Mouse (Mus musculus) heart, embryonic 13.5 days (tissue): ENCODE results near the gene Mettl7b. TPM values are rescaled to one million over a fixed set of nuclear protein-coding genes. Genes with fewer than 3 reads are reported as not detected.
A peak's percentile ranks its signal among the peaks of the same experiment; 100 is the strongest.

Experiments used
- ATAC-seq: fragments of 200-750 bp; cut with Nextera tagmentation; 2 replicates; pipeline ENCODE4 v1.8.0; 2017; ENCODE audit warnings: moderate TSS enrichment; ENCODE audit not compliant: insufficient number of reproducible peaks, low FRiP score, low TSS enrichment; ENCODE audit errors: extremely low read depth
- H3K27ac ChIP-seq: fragments of 300-500 bp; sonication (generic); replicated peaks from 2 replicates; pipeline ENCODE4 v1.5.1; 2015; ENCODE audit warnings: moderate library complexity, mild to moderate bottlenecking, inconsistent platforms
- H3K27me3 ChIP-seq: fragments of 300-500 bp; sonication (generic); replicated peaks from 2 replicates; pipeline ENCODE4 v1.6.1; 2015; ENCODE audit warnings: mild to moderate bottlenecking, inconsistent platforms
- H3K36me3 ChIP-seq: fragments of 300-500 bp; sonication (generic); 2 replicates; pipeline ENCODE4 v1.6.1; 2015; ENCODE audit warnings: mild to moderate bottlenecking, inconsistent platforms
- H3K4me1 ChIP-seq: fragments of 300-500 bp; sonication (generic); 2 replicates; pipeline ENCODE4 v1.6.1; 2015; ENCODE audit warnings: inconsistent platforms
- H3K4me2 ChIP-seq: fragments of 300-500 bp; sonication (generic); 2 replicates; pipeline ENCODE4 v1.6.1; 2015; ENCODE audit warnings: inconsistent platforms, mild to moderate bottlenecking, moderate library complexity
- H3K4me3 ChIP-seq: fragments of 300-500 bp; sonication (generic); 2 replicates; pipeline ENCODE4 v1.5.1; 2015; ENCODE audit warnings: moderate library complexity, mild to moderate bottlenecking, inconsistent platforms
- H3K9ac ChIP-seq: fragments of 300-500 bp; sonication (generic); 2 replicates; pipeline ENCODE4 v1.6.1; 2015; ENCODE audit warnings: inconsistent platforms, mild to moderate bottlenecking, moderate library complexity
- H3K9me3 ChIP-seq: fragments of 300-500 bp; sonication (generic); 2 replicates; pipeline ENCODE4 v1.6.1; 2016; ENCODE audit warnings: inconsistent platforms
- WGBS: fragments of 180-500 bp; shearing (Covaris S2); methylation state at CpG from one replicate; pipeline ENCODE4 v1.1.7; 2015; ENCODE audit warnings: mixed read lengths; 5-methylcytosine and 5-hydroxymethylcytosine counted together
- polyA plus RNA-seq: library from polyadenylated mRNA; unstranded; fragments of >200 nt; fragmentation: Nextera tagmentation; extraction: Ambion mirVana; gene quantifications from 2 replicates; pipeline ENCODE4 v1.2.1, GENCODE M21; 2015

The Mettl7b gene
- polyA plus RNA-seq, 1 experiment from 2014 or later, result not detected

DNA sequence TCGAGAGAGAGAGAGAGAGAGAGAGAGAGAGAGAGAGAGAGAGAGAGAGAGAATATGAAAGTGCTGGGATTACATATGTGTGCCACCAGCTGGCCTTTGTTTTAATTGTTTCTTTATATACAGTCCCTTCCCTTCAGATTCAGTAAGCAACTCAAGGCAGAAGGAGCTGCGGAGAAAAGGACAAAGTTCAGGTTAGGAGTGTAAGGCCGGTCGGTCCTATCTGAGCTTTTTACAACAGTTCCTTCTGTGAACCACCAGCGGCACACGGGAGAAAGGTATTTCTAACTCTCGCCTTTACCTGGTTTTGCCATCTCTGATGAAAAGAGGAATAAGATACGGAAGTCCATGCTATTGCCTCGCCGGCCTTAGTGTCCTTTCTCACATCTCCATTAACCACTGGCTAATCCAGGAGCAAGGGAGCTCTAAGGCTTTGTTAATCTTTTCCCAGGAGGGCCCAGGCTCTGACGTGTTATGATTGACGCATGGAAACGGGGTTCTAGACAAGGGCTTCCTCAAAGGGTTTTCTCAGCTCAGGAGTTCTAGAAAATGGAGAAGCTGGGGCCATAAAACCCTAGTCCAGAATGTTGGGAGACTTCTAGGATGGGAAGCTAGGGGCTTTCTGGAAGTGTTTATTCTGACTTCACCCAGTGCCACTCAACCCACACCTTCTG lies 51.9 kb downstream of the Mettl7b start:
- Histone ChIP-seq H3K4me1 (peaks cover 38% of the 10 kb centered on the region), H3K4me2 (peak overlapping the region; percentile 79), H3K27ac (peak overlapping the region; percentile 94), H3K4me3 (peak overlapping the region; percentile 95), H3K27me3 (no peaks in the 10 kb centered on the region), H3K9ac (peak overlapping the region; percentile 99), H3K36me3 (peaks cover 27% of the 10 kb centered on the region), H3K9me3 (no peaks in the 10 kb centered on the region)
- ATAC-seq, result no peak
- 61% methylated on average over 13 of the region's 13 CpGs for WGBS

Other genes with a start within 250 kb of the Mettl7b start
- gene Dgka, start 216.1 kb downstream of the Mettl7b start, polyA plus RNA-seq, result 4.8 and 5.0 TPM in 2 replicates
- 22.1 and 22.7 TPM in 2 replicates for gene Pym1, start 213.1 kb downstream of the Mettl7b start, polyA plus RNA-seq
- gene Mmp19, start 170.1 kb downstream of the Mettl7b start, polyA plus RNA-seq, result 0.87 and 1.1 TPM in 2 replicates
- gene Dnajc14, start 156.9 kb downstream of the Mettl7b start, polyA plus RNA-seq, result 35.3 and 38.8 TPM in 2 replicates
- gene Tmem198b, start 156.6 kb downstream of the Mettl7b start, polyA plus RNA-seq, result 18.7 and 19.0 TPM in 2 replicates
- gene Sarnp, start 143.7 kb downstream of the Mettl7b start, polyA plus RNA-seq, result 164 and 175 TPM in 2 replicates
- gene Ormdl2, start 139.3 kb downstream of the Mettl7b start, polyA plus RNA-seq, result 47.2 and 50.0 TPM in 2 replicates
- 2.8 and 3.6 TPM in 2 replicates for gene Gdf11, start 69.3 kb downstream of the Mettl7b start, polyA plus RNA-seq
- 370 and 426 TPM in 2 replicates for gene Cd63, start 60.0 kb downstream of the Mettl7b start, polyA plus RNA-seq
- 8.9 and 10.3 TPM in 2 replicates for gene Rdh5, start 38.1 kb downstream of the Mettl7b start, polyA plus RNA-seq
- gene Bloc1s1, start 37.0 kb downstream of the Mettl7b start, polyA plus RNA-seq, result 199 and 223 TPM in 2 replicates
- 2.4 and 2.9 TPM in 2 replicates for gene Itga7, start 27.2 kb downstream of the Mettl7b start, polyA plus RNA-seq
- not detected in 2 replicates for gene Olfr9, start 28.4 kb upstream of the Mettl7b start, polyA plus RNA-seq
- gene Olfr763, start 49.8 kb upstream of the Mettl7b start, polyA plus RNA-seq, result not detected in 2 replicates
- not detected in 2 replicates for gene Olfr764-ps1, start 78.9 kb upstream of the Mettl7b start, polyA plus RNA-seq
- gene Olfr765, start 89.0 kb upstream of the Mettl7b start, polyA plus RNA-seq, result not detected in 2 replicates
- gene Olfr766-ps1, start 108.0 kb upstream of the Mettl7b start, polyA plus RNA-seq, result not detected in 2 replicates
- gene Olfr767, start 121.9 kb upstream of the Mettl7b start, polyA plus RNA-seq, result not detected in 2 replicates
- not detected in 2 replicates for gene Olfr768, start 138.4 kb upstream of the Mettl7b start, polyA plus RNA-seq
- 0.13 TPM in 1 of 2 replicates, not detected in the other for gene Olfr769, start 156.9 kb upstream of the Mettl7b start, polyA plus RNA-seq
- not detected in 2 replicates for gene Olfr770, start 178.0 kb upstream of the Mettl7b start, polyA plus RNA-seq
- not detected in 2 replicates for gene Olfr771, start 203.8 kb upstream of the Mettl7b start, polyA plus RNA-seq
- gene Olfr772, start 216.9 kb upstream of the Mettl7b start, polyA plus RNA-seq, result not detected in 2 replicates
- not detected in 2 replicates for gene Olfr773, start 226.4 kb upstream of the Mettl7b start, polyA plus RNA-seq